Mouse (Mus musculus): ENCODE results near the gene Kcng1.

The Kcng1 gene

DNA sequence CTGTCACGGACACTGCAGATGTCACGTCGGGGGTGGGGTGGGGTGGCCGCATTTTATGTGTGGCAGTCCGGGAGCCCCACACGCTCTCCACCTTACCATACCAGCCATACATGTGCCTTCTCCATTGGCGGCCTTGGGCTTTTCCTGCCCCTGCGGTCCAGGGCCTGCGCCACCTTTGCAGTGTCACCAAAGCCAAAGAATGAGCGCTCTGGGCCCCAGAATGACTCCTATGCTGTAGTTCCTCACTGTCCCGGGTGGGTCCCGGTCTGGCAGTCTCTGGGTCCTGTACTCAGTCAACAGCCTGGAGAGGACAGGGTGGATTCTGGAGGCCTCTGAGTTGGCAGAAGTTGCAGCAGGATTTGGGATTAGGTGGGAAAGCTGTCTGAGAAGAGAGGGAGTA lies at the start of gene Kcng1:
Gene Kcng1, minus strand, starts transcription at position 155 of the 400 bp plus-strand sequence.
- DNase-seq (ENCODE audit: low spot score), result no peak

DNA sequence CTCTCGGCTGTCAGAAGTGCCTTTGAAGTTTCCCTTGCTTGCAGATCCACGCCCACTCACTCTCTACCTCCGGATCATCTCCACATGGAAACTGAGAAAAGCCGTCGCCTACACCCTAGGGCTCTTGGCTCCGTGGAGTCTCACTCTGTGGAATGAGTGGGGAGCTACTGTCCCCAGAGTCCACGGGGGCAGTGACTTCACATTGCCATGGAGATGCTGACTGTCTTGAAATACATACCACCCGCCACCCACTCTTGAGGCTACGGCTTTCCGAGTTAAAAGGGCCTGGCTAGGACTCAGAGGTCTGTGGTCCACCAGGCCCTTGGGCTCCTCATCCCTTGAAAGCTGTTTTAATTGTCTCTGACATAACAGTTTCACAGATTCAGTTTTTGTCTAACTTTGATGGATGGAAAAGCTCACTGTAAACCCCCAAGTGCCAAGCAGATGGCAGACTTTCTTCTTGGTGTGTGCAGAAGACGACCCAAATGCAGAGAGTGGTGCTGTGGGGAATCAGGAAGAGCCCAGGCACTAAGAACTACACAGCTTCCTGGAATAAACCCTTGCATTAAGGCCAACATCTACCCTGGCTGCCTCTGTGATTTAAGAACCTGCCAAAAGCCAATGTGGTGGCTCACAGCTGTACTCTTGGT lies 49.0 kb upstream of the Kcng1 start:
- no peak for DNase-seq (ENCODE audit: low spot score)

DNA sequence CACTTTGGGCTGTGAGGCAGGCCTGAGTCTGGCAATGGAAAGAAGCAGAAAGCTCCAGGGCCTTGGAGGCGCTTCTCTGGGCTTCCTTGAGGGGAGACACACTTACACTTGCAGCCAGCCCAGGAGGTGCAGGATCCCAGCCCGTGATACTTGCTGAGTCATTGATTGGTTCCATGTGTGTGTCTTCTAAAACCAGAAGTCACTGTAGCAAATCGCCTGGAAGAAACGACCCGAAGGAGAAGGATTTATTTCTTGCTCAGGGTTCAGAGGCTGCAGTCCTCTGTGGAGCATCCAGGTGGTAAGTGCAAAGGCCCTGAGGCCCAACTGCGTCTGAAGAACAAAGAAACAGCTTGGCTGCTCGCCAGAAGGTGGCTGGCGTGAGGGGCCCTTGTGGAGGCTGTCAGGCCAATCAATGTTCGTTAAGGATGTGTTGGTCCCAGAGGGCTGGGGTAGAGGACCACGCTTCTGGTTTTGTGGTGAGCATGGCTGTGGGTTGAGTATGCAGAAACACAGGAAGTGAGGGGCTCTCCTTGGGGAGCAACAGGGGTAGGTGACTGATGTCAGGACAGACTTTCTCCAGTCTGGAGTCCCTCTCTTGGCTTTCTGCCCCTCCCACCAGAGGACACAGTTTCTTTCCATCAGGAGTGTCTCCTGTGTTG lies 40.3 kb upstream of the Kcng1 start:
- DNase-seq (ENCODE audit: low spot score), result peak; percentile 12

DNA sequence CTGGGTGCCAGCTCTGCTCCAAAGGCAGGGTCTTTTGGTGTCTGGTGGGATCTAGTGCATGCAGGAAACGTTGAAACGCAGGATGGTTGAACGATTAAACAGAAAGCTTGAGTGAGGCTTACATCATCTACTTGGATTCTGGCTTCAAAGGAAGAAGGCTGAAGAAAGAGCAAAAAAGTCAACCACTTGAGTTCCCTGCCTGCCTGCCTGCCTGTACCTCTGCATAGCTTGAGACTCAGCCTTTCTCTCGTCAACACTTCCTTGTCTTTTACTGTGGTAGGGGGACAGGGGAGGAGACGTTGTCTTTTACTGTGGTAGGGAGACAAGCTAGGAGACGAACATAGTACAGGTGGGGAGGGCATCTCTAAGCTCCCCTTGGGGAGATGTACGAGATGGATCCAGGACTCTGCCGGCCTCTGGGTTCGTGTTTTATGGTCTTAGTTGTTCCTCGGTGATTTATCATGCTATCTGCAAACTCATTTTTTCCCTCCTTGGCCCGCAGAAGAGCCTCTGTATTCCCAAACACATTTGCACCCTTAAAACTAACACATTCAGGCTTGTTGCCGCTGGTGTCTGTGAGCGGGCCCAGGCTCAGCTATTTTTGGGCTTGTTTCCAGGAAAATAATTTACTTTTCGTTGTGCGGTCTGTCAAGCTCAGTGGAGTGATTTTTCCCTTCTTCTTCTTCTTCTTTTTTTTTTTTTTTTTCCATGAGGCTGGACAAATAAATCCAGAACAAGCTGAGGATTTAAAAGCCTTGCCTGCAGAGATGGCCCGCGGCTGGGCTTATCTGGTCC lies 39.0 kb upstream of the Kcng1 start:
- no peak for DNase-seq (ENCODE audit: low spot score)

DNA sequence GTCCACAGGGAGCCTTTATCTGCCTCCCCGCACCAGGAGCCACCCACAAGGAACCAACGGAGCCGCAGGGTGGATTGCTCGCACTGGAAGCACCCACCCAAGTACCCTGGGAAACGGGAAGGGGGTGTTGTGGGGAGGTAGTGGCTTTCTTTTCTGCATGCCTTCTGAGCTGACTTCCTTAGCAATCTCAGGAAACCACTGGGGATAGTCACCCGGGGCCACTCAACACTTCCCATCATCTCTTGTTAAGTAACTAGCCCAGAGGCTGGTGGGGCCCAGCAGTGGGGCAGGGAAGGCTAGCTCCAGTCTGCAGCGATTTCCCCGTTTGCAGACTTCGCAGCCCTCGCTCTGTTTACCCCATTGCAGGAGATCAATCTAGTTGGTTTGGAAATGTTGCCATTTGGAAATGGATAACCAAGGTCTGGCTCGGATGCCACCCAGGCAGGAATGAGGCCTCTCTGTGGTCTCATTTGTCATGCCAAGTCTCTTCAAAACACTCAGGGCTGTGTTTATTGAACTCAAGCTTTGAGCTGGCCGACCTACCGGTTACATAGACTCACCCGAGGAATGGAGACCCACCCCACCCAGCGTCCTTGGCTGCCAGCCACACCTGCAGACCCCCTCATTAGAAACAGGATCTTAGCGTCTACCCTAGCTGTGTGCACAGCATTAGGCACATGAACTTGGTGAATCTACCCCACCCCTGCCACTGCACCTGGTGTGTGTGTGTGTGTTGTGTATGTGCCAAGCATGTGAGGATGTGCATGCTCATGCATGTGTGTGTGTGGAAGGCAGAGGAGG lies 33.3 kb upstream of the Kcng1 start:
- no peak for DNase-seq (ENCODE audit: low spot score)

DNA sequence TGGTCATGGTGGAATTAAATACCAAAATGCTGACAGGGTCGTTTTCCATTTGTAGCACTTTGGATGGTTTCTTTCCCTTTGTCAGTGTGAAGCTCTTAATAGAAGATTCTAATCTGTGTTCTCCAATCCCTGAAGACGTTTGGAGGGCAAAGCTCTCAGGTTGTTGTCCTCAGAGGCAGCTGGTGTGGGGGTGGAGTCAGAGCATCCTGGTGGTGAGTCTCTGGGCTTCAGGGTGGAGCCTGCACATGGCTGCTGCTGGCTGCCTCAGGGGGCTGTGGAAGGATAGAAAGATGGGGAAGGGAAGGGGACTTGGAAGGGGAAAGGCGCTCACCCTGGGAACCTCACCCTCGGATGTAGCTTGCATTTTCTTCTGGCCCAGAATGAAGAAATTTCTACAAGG lies 31.0 kb upstream of the Kcng1 start:
- DNase-seq (ENCODE audit: low spot score), result no peak

DNA sequence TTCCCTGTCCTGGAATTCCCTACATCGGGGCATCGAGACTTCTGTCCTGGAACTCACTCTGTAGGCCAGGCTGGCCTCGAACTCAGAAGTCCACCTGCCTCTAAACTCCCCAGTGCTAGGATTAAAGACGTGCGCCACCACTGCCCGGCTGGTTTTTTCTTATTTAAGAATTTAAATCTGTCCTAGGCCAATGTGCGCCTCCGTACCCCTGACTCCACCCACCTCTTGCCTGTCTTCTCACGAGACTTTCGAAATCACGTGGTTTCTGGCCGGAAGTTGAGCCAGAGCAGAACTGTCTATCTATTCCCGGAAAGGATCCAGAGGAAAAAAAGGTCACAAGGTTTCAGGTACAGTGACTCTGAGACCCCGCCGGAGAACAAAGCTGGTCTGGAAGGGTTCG lies 29.5 kb upstream of the Kcng1 start:
- no peak for DNase-seq (ENCODE audit: low spot score)

DNA sequence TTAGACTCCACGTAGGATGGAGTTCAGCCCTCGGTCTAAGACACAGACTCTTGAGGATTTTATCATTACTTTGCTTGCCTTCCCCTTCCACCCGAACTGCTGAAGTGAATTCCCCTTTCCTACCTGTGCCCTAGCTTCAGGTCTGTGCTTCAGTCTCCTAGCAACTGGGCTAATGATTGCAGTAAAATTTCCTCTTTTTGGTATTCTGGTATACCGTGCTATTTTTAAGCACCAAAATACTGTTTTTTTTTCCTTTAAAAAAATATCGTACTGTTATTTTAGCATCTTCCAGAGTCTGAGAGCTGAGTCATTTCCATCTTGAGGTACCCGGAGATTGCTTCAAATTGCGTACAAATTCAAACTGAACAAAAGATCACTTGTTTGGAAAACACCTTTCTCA lies 27.4 kb upstream of the Kcng1 start:
- DNase-seq (ENCODE audit: low spot score), result no peak

DNA sequence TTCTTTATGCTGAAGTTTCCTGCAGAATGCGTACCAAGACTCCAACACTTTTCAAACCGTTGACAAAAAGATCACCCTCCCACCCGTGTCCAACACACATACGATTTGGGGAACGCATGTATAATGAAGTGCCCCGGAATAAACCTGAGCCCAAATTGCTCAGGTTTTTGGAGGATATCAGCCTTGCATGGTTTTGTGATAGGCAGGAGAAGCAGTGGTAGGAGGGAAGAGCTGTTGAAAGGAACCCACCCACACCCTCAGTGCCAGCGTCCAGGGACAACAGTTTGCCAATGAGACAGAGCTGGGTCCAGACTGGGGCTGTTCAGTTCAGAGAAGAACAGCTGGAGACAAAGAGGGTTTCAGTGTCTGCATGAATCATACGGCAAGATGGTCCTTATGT lies 18.1 kb upstream of the Kcng1 start:
- no peak for DNase-seq (ENCODE audit: low spot score)

DNA sequence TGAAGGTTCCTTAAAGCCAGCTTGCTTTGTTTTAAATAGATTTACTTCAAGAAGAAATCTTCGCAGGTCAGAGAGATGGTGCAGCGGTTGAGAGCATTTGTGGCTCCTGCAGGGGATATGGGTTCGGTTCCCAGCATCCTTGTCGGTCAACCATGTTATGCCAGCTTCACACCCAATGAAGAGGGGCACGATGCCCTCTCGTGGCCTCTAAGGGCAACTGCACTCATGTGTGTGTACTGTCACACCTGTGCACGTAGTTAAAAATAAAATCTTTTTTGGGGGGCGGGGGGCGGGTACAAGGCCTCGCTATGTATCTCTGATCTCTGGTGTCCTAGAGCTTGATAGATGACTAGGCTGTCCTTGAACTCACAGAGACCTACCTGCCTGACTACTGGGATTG lies 15.0 kb upstream of the Kcng1 start:
- no peak for DNase-seq (ENCODE audit: low spot score)

DNA sequence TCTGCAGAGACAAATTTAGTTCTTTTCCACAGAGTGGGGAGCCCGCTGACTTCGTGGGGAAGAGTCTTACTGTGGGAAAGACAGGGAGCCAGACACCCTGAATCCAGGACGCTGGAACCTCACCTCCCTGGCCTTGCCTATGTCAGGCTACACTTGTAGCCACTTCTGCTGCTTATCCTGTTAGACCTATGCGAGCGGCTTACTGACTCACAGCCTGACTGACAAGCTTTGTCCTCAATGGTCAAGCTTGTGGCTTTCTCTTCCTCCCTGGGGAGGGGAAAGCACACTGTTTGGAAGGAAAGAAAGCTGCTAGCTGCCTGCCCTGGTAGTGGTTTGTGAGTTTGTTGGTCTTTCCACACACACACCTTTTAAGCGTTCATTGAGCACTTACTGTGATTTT lies 11.0 kb upstream of the Kcng1 start:
- DNase-seq (ENCODE audit: low spot score), result peak; percentile 34

DNA sequence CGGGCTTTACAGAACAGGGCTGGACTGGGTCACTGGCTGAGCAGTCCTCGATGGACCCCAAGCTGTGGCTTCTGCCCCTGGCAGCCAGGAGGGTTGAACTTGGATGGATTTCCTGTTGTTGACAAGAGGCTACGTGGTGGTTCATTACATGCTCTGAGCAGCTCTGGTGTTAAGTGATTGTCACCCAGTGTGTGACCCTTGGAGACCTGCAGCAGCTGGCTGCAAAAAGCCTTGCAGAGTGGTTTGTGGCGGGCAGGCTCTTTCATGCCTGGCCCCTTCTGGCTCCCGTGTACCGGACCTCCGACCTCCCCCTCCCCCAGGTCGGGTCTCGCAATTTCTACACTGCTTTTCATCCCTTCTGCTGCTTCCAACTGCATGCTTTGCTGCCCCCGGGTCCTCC lies 10.5 kb upstream of the Kcng1 start:
- peak; percentile 60 for DNase-seq (ENCODE audit: low spot score)

DNA sequence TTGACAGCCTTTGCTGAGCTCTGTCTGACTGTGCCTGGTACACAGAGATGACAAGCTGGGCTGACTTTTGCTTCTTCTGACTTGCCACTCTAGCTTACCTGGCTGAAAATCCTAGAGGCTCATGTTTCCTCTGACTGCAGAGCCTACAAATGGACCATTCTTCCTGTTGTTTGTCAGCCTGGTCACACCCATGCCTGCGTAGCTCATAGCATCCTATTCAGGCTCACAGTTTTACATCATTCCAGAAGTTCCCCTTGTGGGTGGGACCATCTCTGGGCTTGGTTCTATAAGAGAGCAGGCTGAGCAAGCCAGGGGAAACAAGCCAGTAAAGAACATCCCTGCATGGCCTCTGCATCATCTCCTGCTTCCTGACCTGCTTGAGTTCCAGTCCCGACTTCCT lies 8.3 kb upstream of the Kcng1 start:
- DNase-seq (ENCODE audit: low spot score), result no peak

DNA sequence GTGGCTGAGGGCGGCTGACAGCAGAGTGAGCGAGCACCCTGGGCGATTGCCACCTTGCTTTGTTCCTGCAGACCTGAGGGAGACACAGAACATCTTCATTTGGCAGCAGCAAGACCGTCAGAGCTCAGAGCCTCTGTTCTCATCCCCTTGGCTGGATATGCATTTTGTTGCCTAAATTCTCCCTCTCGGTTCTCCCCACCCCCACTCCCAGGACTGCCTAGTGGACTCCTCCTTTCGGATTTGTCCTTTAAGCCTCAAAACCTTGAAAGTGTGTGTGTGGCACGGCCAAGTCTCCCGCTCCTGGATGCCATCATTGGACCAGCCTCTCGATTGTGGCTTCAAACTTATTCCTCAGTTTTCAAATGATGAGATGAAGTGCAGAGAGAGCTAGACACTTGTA lies 7.5 kb upstream of the Kcng1 start:
- no peak for DNase-seq (ENCODE audit: low spot score)

DNA sequence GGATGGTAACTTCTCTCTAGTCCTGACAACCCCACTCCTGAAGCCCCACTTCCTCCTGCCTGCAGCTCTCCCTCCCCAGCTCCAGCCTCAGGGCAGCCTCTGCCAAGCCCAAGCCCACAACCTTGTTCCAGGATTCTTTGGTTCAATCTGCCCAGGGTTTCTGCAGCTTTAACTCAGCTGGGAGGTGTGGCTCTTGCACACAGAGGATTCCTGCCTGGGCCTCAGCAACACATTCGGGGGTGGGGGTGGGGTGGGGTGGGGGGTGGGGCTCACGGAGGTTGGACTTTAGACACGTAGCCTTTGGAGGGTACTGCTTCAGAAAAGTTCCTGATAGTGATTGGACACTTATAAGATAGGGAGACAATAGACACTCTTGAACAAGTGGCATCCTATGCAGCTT lies 5.5 kb upstream of the Kcng1 start:
- no peak for DNase-seq (ENCODE audit: low spot score)

DNA sequence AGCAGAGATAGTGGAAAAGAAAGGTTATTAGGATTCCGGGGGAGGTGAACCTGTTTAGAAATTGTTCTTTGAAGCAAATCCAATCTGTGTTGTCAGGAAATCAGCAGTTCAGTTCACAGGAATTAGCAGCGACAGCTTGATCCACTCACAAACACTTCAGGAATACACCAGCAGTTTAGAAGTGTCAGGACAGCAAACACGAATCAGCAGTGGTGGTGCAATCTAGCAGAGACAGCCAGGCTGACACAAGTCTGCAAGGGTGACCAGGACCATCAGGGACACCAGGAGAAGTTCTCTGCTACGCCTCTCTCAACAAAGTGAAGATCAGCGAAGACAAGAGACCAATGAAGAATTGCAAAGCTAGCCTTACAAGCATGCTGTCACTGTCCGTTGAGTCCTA lies 3.6 kb upstream of the Kcng1 start:
- DNase-seq (ENCODE audit: low spot score), result no peak

DNA sequence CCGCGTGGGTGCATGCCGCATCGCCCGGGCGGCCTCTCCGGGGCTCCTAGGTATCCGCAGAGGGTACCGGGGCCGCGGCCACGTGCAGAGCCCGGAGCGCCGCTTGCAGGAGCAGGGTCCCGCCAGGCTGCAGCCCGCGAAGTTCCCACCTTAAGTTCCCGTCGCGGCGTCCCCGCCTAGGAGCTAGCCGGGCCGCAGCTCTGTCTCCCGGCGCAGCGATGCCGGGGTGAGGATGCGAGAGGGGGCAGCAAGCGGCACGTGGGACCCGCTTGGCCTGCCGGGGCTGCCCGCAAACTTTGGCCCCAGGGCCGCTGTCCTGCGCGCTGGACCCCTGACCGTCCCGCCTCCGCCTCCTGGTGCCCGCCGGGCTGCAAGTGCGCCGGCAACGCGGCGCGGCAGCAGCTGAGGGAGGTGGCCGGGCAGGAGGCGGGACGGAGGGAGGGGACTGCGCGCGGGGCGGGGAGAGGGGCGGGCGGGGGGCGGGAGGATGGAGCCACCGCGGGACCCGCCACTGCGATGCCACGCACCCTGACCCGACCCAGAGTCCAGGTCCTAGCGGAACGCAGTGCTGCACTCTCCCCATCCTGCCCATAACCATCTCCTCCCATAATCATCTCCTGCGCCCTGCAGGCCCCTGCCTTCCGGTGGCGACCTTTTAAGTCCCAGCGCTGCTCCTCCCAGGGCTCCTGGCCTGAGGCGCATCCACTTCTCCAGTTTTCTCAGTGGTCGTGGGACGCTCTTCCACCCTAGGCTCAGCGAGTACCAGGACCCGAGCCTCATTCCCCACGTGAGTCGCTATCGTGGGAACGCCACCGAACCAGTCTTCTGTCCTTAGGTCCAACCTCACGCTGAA lies 581 bp downstream of the Kcng1 start:
- peak; percentile 79 for DNase-seq (ENCODE audit: low spot score)

DNA sequence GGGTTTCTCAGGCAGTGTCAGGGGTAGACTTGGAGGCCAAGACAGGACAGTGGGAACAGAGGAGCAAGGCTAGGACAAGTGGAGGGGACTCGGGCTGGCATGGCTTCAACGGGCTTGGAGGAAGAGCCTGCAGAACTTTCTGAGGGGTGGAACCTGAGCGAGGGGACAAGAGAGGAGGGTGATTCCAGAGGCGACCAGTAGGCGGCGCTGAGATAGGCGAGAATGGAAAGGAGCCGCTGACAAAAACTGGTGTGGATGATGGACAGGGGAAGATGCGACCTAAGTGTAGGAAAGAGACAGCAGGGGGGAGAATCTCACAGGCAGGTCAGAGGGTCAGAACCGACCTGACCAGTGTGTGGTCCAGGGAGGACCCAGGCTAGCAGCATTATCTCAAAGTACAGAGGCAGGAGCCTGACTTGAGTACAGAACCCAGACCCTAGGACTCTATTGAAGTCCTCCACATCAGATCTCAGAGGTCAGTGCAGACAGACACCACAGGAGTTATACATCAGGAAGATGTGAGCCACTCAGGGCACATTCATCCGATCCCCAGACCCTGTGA lies 7.1 kb downstream of the Kcng1 start:
- DNase-seq (ENCODE audit: low spot score), result peak; percentile 74

DNA sequence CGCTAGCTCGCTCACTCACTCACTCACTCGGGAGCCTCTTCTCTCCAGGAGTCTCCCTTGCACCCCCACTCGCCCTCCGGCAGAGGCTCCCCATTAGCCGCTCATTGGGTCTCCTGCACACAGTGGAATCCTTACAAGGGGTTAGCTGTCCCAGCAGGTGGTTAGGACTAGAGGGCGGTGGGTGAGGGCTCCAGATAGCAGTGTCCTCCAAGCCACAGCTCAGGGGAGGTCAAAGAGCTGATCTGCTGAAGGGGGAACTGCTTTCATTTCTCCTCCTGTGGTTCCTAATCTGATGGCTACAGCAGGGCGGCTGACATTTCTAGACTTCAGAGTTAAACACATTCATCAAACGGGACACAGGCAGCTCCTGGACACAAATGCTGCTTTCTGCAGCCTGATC lies 8.1 kb downstream of the Kcng1 start:
- no peak for DNase-seq (ENCODE audit: low spot score)

DNA sequence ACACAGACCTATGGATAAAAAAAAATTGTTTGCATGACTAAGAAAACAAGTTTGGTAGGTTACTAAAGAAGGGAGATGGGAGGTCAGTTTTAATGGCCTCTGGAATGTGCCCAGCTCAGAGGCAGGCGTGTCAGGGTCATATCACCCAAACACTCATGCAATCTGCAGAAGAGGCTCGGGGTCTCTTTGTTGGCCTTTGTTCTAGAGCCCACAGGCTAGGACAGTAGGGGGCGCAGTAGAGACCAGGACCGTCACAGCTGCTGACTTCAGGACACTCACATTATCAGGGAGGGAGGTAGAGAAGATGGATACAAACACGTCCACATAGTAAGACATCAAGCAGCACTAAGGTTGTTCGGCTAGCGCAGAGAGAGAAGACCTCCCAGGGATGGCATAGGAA lies 13.5 kb downstream of the Kcng1 start:
- DNase-seq (ENCODE audit: low spot score), result peak; percentile 83

DNA sequence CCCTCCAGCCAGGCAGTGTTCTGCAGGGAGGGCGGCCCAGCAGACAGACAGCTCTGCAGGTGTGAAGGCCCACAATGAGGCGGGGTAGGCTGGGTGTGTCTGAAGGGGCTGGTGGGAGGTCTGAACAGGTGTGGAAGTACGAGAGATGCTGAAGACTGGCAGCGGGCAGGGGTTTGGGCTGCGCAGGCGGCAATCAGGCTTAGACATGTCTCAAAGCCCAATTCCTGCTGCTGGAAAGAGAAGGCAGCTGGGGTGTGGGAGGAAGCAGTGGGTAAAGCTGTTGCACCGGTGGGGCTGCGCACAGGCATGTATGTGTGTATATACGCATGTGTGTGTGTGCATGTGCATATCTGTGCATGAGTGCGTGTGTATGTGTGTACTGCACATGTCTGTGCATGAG lies 20.6 kb downstream of the Kcng1 start:
- DNase-seq (ENCODE audit: low spot score), result no peak

All from embryo, embryonic 10 days (tissue).